Mouse (Mus musculus) lung, adult 2 months (tissue): Measurements from ENCODE around the gene AW011738. TPM values are rescaled to one million over a fixed set of nuclear protein-coding genes. Genes with fewer than 3 reads are reported as not detected.

Experiments used
- DNase-seq: peaks from one replicate; pipeline ENCODE4 v3.0.0; 2022
- H3K4me1 ChIP-seq: fragments of 200-500 bp; 2 replicates; pipeline ENCODE4 v1.6.1; 2011; ENCODE audit warnings: low read length; ENCODE audit not compliant: control insufficient read depth, insufficient read depth
- H3K4me3 ChIP-seq: fragments of 200-500 bp; replicated peaks from 2 replicates; pipeline ENCODE3; 2011; ENCODE audit warnings: low read depth, mild to moderate bottlenecking, control low read depth, low read length; ENCODE audit errors: extremely low read depth
- CTCF ChIP-seq: fragments of 200-500 bp; IDR thresholded peaks from 2 replicates; pipeline ENCODE4 v1.5.1; 2011; ENCODE audit warnings: mild to moderate bottlenecking, low read length, control low read depth; ENCODE audit not compliant: insufficient read depth
- POLR2A ChIP-seq: fragments of 200-500 bp; IDR thresholded peaks from 2 replicates; pipeline ENCODE4 v1.6.1; 2011; ENCODE audit warnings: low read depth, mild to moderate bottlenecking, control low read depth, low read length, borderline replicate concordance; ENCODE audit errors: extremely low read depth
- WGBS: fragments of 180-500 bp; shearing (Covaris S2); methylation state at CpG from one replicate; pipeline ENCODE4 v1.1.7; 2018; 5-methylcytosine and 5-hydroxymethylcytosine counted together
- polyA plus RNA-seq: library from polyadenylated mRNA; depleted of rRNA; stranded (reverse); fragments of >200 nt; gene quantifications from 2 replicates; pipeline ENCODE4 v1.2.3, GENCODE M21; 2012; rRNA removed

Gene AW011738
- polyA plus RNA-seq: 4.6 and 5.1 TPM in 2 replicates

DNA sequence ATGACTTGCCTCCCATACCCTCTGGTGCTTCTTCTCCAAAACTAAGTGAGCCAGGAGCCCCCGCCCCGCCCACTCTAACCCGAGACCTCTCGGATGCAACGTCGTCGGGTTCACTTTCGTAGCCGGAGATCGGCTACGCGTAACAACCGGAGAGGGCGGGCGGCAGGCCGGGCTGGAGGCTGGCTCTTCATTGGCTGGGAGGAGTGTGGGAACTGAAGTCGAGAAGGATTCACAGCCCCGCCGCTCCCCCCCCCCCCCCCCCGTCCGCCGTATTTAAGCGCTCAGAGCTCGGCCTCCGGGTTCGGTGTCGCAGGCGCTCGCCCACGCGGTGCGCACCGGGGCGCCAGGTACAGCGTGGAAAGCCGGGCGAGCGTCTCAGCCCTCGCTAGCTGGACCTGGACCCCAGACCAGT lies at the start of gene AW011738:
AW011738 (plus strand) TSS at position 304 of the 412 bp plus-strand sequence.
- Histone ChIP-seq H3K4me1 (peaks cover 7% of the 10 kb centered on the region), H3K4me3 (peak within 1 kb of the TSS; percentile 87)
- DNase-seq: peak; percentile 61
- WGBS: 0% methylated on average over 36 of the region's 39 CpGs
- TF ChIP-seq CTCF (no peak), POLR2A (peak; percentile 69)

DNA sequence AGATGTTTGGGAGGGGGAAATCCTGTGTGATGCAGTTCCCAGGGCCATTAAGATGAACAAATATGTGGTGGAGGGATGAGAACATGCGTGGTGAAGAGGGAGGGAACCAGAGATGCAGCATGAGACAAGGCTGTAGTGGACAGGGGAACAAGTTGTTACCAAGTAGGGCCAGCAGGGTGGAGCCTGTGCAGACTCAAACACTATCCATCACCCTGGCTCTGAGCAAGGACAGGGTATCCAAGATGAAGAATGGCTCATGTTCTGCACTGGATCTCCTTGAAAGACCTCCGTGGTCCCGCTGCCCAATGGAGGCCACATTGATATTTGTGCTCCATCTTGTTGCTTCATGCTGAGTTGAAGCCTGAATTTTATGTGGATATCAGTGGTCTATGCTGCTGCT lies 48.3 kb upstream of the AW011738 start:
- TF ChIP-seq CTCF (no peak), POLR2A (no peak)
- no peak overlapping the region for H3K4me3 ChIP-seq
- H3K4me1 ChIP-seq: no peaks in the 10 kb centered on the region
- no peak for DNase-seq
- WGBS: 92% methylated on average over 3 of the region's 3 CpGs

DNA sequence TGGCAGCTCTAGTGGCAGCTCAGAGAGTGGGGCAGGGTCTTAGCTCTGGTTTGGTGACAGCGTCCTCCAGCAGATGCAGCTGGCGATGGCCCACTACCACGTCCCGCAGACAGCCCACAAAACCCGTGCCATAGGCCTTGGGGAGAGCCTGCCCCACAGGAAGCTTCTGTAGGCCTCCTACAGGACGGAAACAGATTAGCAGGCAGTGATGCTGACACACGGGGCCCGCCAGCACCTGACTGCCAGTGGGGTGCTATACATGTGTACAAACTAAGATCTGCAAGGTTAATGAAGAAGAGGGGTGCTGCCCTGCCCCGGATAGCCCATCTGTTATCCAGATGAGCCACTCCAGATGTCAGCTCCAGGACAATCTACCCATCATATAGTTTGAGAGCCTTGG lies 36.6 kb upstream of the AW011738 start:
- Histone ChIP-seq H3K4me3 (no peak overlapping the region), H3K4me1 (no peaks in the 10 kb centered on the region)
- 86% methylated on average over 9 of the region's 9 CpGs for WGBS
- TF ChIP-seq POLR2A: no peak
- no peak for TF ChIP-seq CTCF
- no peak for DNase-seq

DNA sequence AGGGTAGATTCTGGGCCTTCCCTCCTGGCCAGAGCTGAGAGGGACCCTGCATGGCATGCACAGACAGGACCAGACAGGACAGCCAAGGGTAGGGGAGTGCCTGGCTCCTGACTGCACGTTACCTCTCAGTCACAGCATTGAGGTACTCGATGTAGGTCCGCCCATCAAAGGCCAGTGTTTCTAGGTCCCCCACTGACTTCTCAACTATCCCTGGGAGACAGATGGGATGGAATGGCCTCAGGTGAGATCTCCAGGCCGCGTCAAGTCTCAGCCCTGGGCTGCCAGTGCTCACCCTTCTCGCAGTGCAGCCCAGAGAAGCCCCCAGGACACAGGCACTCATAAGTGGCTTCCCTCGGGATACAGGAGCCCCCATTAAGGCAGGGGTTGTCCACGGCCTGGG lies 34.5 kb upstream of the AW011738 start:
- no peak for DNase-seq
- no peak overlapping the region for H3K4me3 ChIP-seq
- TF ChIP-seq POLR2A (no peak), CTCF (no peak)
- no peaks in the 10 kb centered on the region for H3K4me1 ChIP-seq
- WGBS: 89% methylated on average over 8 of the region's 8 CpGs

DNA sequence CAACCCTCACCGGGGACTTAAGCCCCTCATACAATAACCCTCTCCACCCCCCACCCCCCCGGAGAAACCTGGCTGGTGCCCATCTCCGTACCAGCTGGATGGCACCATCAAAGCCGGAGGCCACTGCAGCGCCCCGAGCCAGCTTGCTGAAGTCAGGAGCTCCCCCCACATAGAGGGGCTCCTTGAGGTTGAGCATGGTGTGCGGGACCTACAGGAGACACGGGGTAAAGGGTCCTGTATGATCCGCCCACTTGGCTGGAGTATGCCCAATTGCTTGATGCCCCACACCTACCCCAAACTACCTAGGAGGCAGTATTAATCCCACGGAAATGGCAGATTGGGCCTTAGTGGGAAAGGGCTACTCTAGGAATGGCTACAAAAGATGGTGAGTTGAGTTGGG lies 34.0 kb upstream of the AW011738 start:
- TF ChIP-seq POLR2A: no peak
- no peak for TF ChIP-seq CTCF
- no peak overlapping the region for H3K4me3 ChIP-seq
- no peaks in the 10 kb centered on the region for H3K4me1 ChIP-seq
- WGBS: 94% methylated on average over 10 of the region's 10 CpGs
- DNase-seq: no peak

DNA sequence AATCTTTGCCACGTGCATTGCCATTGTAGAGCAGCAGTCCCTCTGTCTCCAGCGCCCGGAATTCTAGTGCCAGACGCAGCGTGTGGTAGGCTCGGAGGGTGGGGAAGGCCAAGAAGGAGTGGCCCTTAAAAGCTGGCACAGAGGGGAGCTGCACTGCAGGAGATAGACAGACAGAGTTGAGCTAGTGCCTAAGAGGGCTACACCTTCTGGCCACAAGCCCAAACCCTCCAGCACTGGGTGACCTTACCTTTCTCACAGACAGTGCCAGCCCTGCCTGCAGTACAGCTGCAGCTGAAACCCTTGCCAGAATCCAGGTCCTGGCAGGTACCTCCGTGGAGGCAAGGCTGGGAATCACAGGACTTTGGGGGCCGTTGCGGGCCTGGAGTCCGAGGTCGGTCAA lies 31.3 kb upstream of the AW011738 start:
- 94% methylated on average over 11 of the region's 11 CpGs for WGBS
- DNase-seq: no peak
- TF ChIP-seq POLR2A (no peak), CTCF (no peak)
- Histone ChIP-seq H3K4me3 (no peak overlapping the region), H3K4me1 (no peaks in the 10 kb centered on the region)

DNA sequence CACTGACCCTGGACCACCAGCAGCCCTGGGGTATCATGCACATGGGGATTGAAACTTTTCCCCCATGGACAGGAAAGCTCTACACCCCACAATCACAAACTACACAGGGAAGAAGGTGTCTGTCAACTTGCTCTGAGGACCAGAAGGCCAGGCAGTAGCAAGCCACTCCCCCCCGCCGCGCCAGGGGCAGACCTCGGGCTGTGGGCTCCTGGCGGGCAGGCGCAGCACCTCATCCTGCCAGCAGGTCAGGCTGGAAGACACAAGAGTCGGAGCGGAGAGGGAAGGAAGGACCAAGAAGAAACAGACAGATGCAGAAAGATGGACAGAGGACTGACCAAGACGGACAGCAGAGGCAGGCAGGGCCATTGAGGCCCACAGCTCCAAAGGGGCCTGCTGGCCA lies 25.5 kb upstream of the AW011738 start:
- H3K4me1 ChIP-seq: no peaks in the 10 kb centered on the region
- H3K4me3 ChIP-seq: no peak overlapping the region
- no peak for TF ChIP-seq POLR2A
- TF ChIP-seq CTCF: no peak
- no peak for DNase-seq
- 89% methylated on average over 9 of the region's 9 CpGs for WGBS

DNA sequence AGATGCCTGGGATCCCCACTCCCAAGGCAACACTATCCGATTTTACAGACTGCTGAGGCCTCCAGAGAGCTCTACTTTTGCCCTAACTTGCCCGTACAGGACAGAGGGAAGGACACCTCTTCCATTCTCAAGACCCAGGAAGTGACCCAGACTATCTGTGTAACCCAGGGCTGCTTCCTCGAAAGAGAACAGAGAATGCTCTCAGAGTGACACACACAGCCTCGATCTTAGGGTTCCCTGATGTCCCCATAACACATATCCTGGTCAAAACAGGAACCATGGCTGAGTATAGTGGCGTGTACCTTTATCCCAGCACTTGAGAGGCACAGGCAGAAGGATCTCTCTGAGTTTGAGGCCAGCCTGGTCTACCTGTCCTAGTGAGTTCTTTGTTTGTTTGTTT lies 19.4 kb upstream of the AW011738 start:
- TF ChIP-seq POLR2A: no peak
- TF ChIP-seq CTCF: no peak
- peaks cover 14% of the 10 kb centered on the region for H3K4me1 ChIP-seq
- H3K4me3 ChIP-seq: no peak overlapping the region
- DNase-seq: no peak
- WGBS: 64% methylated on average over 5 of the region's 5 CpGs

DNA sequence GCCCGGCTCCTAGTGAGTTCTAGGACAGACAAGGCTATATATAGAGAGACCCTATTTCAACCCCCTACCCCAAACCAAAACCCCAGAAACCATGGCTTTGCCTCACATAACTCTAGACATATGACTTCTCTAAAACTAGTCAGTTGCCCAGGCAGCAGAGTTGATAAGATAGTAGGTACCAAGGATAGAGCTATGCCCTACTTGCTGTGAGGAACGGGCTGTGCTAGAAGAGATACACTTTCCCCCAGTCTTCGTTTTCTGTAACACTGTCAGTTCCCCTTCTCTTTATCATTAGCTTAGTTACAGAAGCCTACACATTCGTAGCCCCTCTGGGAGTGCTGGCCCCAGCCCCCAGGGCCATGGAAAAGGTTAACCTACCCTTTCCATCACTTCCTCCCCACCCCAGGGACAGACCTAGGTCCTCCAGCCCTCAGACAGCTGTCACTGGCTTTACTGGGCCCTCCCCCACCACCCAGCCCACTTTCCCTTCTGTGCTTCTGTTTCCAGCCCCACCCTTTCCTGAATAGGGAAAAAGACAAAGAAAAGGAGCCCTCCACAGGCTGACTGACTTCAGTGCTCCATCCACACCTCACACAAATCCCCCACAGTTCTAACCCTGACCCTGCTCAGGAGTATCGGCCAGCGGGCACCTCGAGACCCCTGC lies 18.7 kb upstream of the AW011738 start:
- Histone ChIP-seq H3K4me3 (no peak overlapping the region), H3K4me1 (peaks cover 17% of the 10 kb centered on the region)
- 62% methylated on average over 7 of the region's 7 CpGs for WGBS
- DNase-seq: no peak
- no peak for TF ChIP-seq CTCF
- TF ChIP-seq POLR2A: no peak

DNA sequence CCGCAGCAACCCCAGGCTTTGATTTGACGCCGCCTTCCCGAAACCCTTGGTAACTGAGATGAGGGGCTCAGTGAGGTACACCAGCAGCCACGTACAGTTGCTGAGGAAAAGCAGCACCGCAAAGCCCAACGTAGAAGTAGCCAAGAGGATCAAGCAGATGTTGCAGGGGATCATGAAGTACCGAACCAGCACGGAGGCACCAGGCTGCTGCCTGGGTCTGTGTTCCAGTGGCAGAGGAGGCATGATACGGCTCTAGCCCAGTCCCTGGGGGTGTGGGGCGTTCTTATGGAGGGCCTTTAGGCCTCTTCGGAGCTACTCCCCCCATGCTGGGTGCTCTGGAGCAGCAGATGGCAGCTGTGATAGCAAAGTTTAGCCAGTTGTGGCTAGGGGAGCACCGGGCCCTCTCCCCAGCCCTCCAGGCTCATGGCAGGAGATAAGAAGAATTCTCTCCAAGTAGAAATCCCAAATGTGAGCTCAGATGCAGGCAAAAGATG lies 17.6 kb upstream of the AW011738 start:
- WGBS: 88% methylated on average over 13 of the region's 13 CpGs
- no peak for DNase-seq
- Histone ChIP-seq H3K4me3 (no peak overlapping the region), H3K4me1 (peaks cover 17% of the 10 kb centered on the region)
- TF ChIP-seq CTCF (no peak), POLR2A (no peak)
